Mouse (Mus musculus): ENCODE data around the gene Poc1b. TPM values are rescaled to one million over a fixed set of nuclear protein-coding genes. Genes with fewer than 3 reads are reported as not detected.

Poc1b gene
- polyA plus RNA-seq, 1 experiment from 2014 or later = 10.3 TPM

- under 1% methylated on average over 22 of the region's 22 CpGs for WGBS (ENCODE audit: insufficient replicate concordance)
These were observed 1.1 kb downstream of the Poc1b start, which contains the start of gene Galnt4 for GRCm38 (mm10) chr10:99107964-99108363. Gene Galnt4 (plus strand): TSS chr10:99108159.

GRCm38 (mm10) chr10:99108431-99108982 is 1.7 kb downstream of the Poc1b start:
- Histone ChIP-seq H3K4me2 (peak overlapping the region; percentile 99), H3K4me1 (ENCODE audit: control insufficient read depth, insufficient read depth, low read length) (0 out of 2 replicates have a peak, but pooled peaks cover 2% of the 10 kb centered on the region), H3K27me3 (ENCODE audit: control insufficient read depth, insufficient read depth, low read length) (no peaks in the 10 kb centered on the region), H3K9ac (ENCODE audit: low read depth, low read length) (peak overlapping the region; percentile 88), H3K4me3 (ENCODE audit: low read depth, low read length) (peak overlapping the region; percentile 98), H3K36me3 (ENCODE audit: control insufficient read depth, insufficient read depth, low read length) (peaks cover 10% of the 10 kb centered on the region), H3K27ac (ENCODE audit: low read depth, low read length) (no peak overlapping the region), H3K9me3 (replicated peaks; ENCODE audit: control insufficient read depth, low read length) (no peaks in the 10 kb centered on the region)
- WGBS (ENCODE audit: insufficient replicate concordance) = 24% methylated on average over 12 of the region's 12 CpGs
- no peak for ATAC-seq (replicated peaks; ENCODE audit: insufficient number of reproducible peaks, low FRiP score, low TSS enrichment)

More at GRCm38 (mm10) chr10:99107964-99108363, 1.1 kb downstream of the Poc1b start, which contains the start of gene Galnt4:
- Histone ChIP-seq H3K4me1 (ENCODE audit: control insufficient read depth, insufficient read depth, low read length) (0 out of 2 replicates have a peak, but pooled peaks cover 2% of the 10 kb centered on the region), H3K36me3 (ENCODE audit: control insufficient read depth, insufficient read depth, low read length) (peaks cover 10% of the 10 kb centered on the region), H3K4me2 (peak within 1 kb of the TSS; percentile 99), H3K27me3 (ENCODE audit: control insufficient read depth, insufficient read depth, low read length) (no peaks in the 10 kb centered on the region), H3K27ac (ENCODE audit: low read depth, low read length) (peak within 1 kb of the TSS; percentile 81), H3K4me3 (ENCODE audit: low read depth, low read length) (peak within 1 kb of the TSS; percentile 98), H3K9ac (ENCODE audit: low read depth, low read length) (peak within 1 kb of the TSS; percentile 88), H3K9me3 (replicated peaks; ENCODE audit: control insufficient read depth, low read length) (no peaks in the 10 kb centered on the region)
- ATAC-seq (replicated peaks; ENCODE audit: insufficient number of reproducible peaks, low FRiP score, low TSS enrichment) = peak; percentile 85

GRCm38 (mm10) chr10:99113533-99113932 is 6.7 kb downstream of the Poc1b start:
- Histone ChIP-seq H3K27ac (ENCODE audit: low read depth, low read length) (no peak overlapping the region), H3K4me3 (ENCODE audit: low read depth, low read length) (no peak overlapping the region), H3K4me1 (ENCODE audit: control insufficient read depth, insufficient read depth, low read length) (peaks cover 14% of the 10 kb centered on the region), H3K27me3 (ENCODE audit: control insufficient read depth, insufficient read depth, low read length) (no peaks in the 10 kb centered on the region), H3K36me3 (ENCODE audit: control insufficient read depth, insufficient read depth, low read length) (peaks cover 10% of the 10 kb centered on the region), H3K9ac (ENCODE audit: low read depth, low read length) (no peak overlapping the region), H3K4me2 (no peak overlapping the region), H3K9me3 (replicated peaks; ENCODE audit: control insufficient read depth, low read length) (no peaks in the 10 kb centered on the region)
- WGBS (ENCODE audit: insufficient replicate concordance) = 49% methylated on average over 3 of the region's 3 CpGs
- ATAC-seq (replicated peaks; ENCODE audit: insufficient number of reproducible peaks, low FRiP score, low TSS enrichment) = no peak

- WGBS (ENCODE audit: insufficient replicate concordance) = 77% methylated on average over 8 of the region's 8 CpGs
These were observed 7.5 kb downstream of the Poc1b start for GRCm38 (mm10) chr10:99114295-99114694.

GRCm38 (mm10) chr10:99115471-99116236 is 8.8 kb downstream of the Poc1b start:
- H3K36me3 ChIP-seq (ENCODE audit: control insufficient read depth, insufficient read depth, low read length) = no peaks in the 10 kb centered on the region
- H3K9ac ChIP-seq (ENCODE audit: low read depth, low read length) = peak overlapping the region; percentile 29; the same call in 1 of the 2 replicates
- H3K4me1 ChIP-seq (ENCODE audit: control insufficient read depth, insufficient read depth, low read length) = peaks cover 19% of the 10 kb centered on the region
- H3K4me3 ChIP-seq (ENCODE audit: low read depth, low read length) = peak overlapping the region; percentile 21
- no peaks in the 10 kb centered on the region for H3K27me3 ChIP-seq (ENCODE audit: control insufficient read depth, insufficient read depth, low read length)
- H3K27ac ChIP-seq (ENCODE audit: low read depth, low read length) = no peak overlapping the region
- peak overlapping the region; percentile 58 for H3K4me2 ChIP-seq
- H3K9me3 ChIP-seq (replicated peaks; ENCODE audit: control insufficient read depth, low read length) = no peaks in the 10 kb centered on the region
- 13% methylated on average over 18 of the region's 18 CpGs for WGBS (ENCODE audit: insufficient replicate concordance)
- peak; percentile 35 for ATAC-seq (replicated peaks; ENCODE audit: insufficient number of reproducible peaks, low FRiP score, low TSS enrichment)

More at GRCm38 (mm10) chr10:99114295-99114694, 7.5 kb downstream of the Poc1b start:
- H3K4me3 ChIP-seq (ENCODE audit: low read depth, low read length) = no peak overlapping the region
- peaks cover 7% of the 10 kb centered on the region for H3K36me3 ChIP-seq (ENCODE audit: control insufficient read depth, insufficient read depth, low read length)
- no peaks in the 10 kb centered on the region for H3K27me3 ChIP-seq (ENCODE audit: control insufficient read depth, insufficient read depth, low read length)
- peaks cover 19% of the 10 kb centered on the region for H3K4me1 ChIP-seq (ENCODE audit: control insufficient read depth, insufficient read depth, low read length)
- H3K9me3 ChIP-seq (replicated peaks; ENCODE audit: control insufficient read depth, low read length) = no peaks in the 10 kb centered on the region
- H3K4me2 ChIP-seq = no peak overlapping the region
- no peak overlapping the region for H3K9ac ChIP-seq (ENCODE audit: low read depth, low read length)
- H3K27ac ChIP-seq (ENCODE audit: low read depth, low read length) = no peak overlapping the region
- no peak for ATAC-seq (replicated peaks; ENCODE audit: insufficient number of reproducible peaks, low FRiP score, low TSS enrichment)

- 29% methylated on average over 8 of the region's 8 CpGs for WGBS (ENCODE audit: insufficient replicate concordance)
These were observed 9.4 kb downstream of the Poc1b start for GRCm38 (mm10) chr10:99116237-99116632.

GRCm38 (mm10) chr10:99116650-99117615 is 10.1 kb downstream of the Poc1b start:
- Histone ChIP-seq H3K4me3 (ENCODE audit: low read depth, low read length) (no peak overlapping the region), H3K4me1 (ENCODE audit: control insufficient read depth, insufficient read depth, low read length) (peaks cover 19% of the 10 kb centered on the region), H3K4me2 (no peak overlapping the region), H3K27me3 (ENCODE audit: control insufficient read depth, insufficient read depth, low read length) (no peaks in the 10 kb centered on the region), H3K36me3 (ENCODE audit: control insufficient read depth, insufficient read depth, low read length) (no peaks in the 10 kb centered on the region), H3K27ac (ENCODE audit: low read depth, low read length) (no peak overlapping the region), H3K9ac (ENCODE audit: low read depth, low read length) (no peak overlapping the region), H3K9me3 (replicated peaks; ENCODE audit: control insufficient read depth, low read length) (no peaks in the 10 kb centered on the region)
- WGBS (ENCODE audit: insufficient replicate concordance) = 81% methylated on average over 16 of the region's 16 CpGs
- ATAC-seq (replicated peaks; ENCODE audit: insufficient number of reproducible peaks, low FRiP score, low TSS enrichment) = no peak

More at GRCm38 (mm10) chr10:99116237-99116632, 9.4 kb downstream of the Poc1b start:
- Histone ChIP-seq H3K36me3 (ENCODE audit: control insufficient read depth, insufficient read depth, low read length) (no peaks in the 10 kb centered on the region), H3K9me3 (replicated peaks; ENCODE audit: control insufficient read depth, low read length) (no peaks in the 10 kb centered on the region), H3K4me3 (ENCODE audit: low read depth, low read length) (peak overlapping the region; percentile 21), H3K27me3 (ENCODE audit: control insufficient read depth, insufficient read depth, low read length) (no peaks in the 10 kb centered on the region), H3K4me1 (ENCODE audit: control insufficient read depth, insufficient read depth, low read length) (peaks cover 19% of the 10 kb centered on the region), H3K4me2 (peak overlapping the region; percentile 58), H3K27ac (ENCODE audit: low read depth, low read length) (no peak overlapping the region), H3K9ac (ENCODE audit: low read depth, low read length) (no peak overlapping the region; the same call in 1 of the 2 replicates)
- ATAC-seq (replicated peaks; ENCODE audit: insufficient number of reproducible peaks, low FRiP score, low TSS enrichment) = 0 out of 2 replicates have a peak, but pooled peaks have one; percentile 10

- H3K4me1 ChIP-seq (ENCODE audit: control insufficient read depth, insufficient read depth, low read length) = peaks cover 19% of the 10 kb centered on the region
- H3K4me3 ChIP-seq (ENCODE audit: low read depth, low read length) = no peak overlapping the region
- H3K36me3 ChIP-seq (ENCODE audit: control insufficient read depth, insufficient read depth, low read length) = no peaks in the 10 kb centered on the region
- no peak overlapping the region for H3K4me2 ChIP-seq
- H3K27me3 ChIP-seq (ENCODE audit: control insufficient read depth, insufficient read depth, low read length) = no peaks in the 10 kb centered on the region
- 61% methylated on average over 10 of the region's 10 CpGs for WGBS (ENCODE audit: insufficient replicate concordance)
- no peaks in the 10 kb centered on the region for H3K9me3 ChIP-seq (replicated peaks; ENCODE audit: control insufficient read depth, low read length)
- H3K9ac ChIP-seq (ENCODE audit: low read depth, low read length) = no peak overlapping the region
- no peak overlapping the region for H3K27ac ChIP-seq (ENCODE audit: low read depth, low read length)
- no peak for ATAC-seq (replicated peaks; ENCODE audit: insufficient number of reproducible peaks, low FRiP score, low TSS enrichment)
These were observed 11.0 kb downstream of the Poc1b start for GRCm38 (mm10) chr10:99117876-99118275.

All from heart, embryonic 11.5 days (tissue).